In genomic region chr19:46309651-46310305, GRCm38 (mm10) we compare ENCODE assay signal across 9 mouse cellular contexts. TPM values are rescaled to one million over a fixed set of nuclear protein-coding genes. Genes with fewer than 3 reads are reported as not detected.
DNase-seq lines count a peak whose midpoint lies in the region; ATAC-seq lines count a peak whose summit lies in the region.
"Had no signal": no experiment of that assay in that cellular context is flagged by ENCODE, and none has a peak within 500 bp of the region (broad histone marks: within the 10 kb centered on the region; RNA-seq: fewer than 3 reads in every experiment).

No protein-coding gene starts in this region.

- H3K9ac ChIP-seq in intestine, embryonic 14.5 days (ENCODE audit: low read length) = no peak overlapping the region
- no peak overlapping the region for H3K9ac ChIP-seq in intestine, embryonic 16.5 days (ENCODE audit: low read depth, low read length)

- H3K4me2 ChIP-seq in intestine, embryonic 14.5 days (ENCODE audit: low read length) = no peak overlapping the region
- H3K4me2 ChIP-seq in intestine, embryonic 16.5 days (ENCODE audit: low read depth, low read length) = no peak overlapping the region

- H3K27ac ChIP-seq in intestine, embryonic 14.5 days (ENCODE audit: low read depth) = no peak overlapping the region
- H3K27ac ChIP-seq in intestine, embryonic 16.5 days (ENCODE audit: low read length) = no peak overlapping the region
- no peak overlapping the region for H3K27ac ChIP-seq in limb, embryonic 10.5 days
- H3K27ac ChIP-seq: stomach, postnatal 0 days had no signal

- peak; percentile 52 for DNase-seq in intestine, embryonic 14.5 days (ENCODE audit: low spot score)
- peak; percentile 10 for DNase-seq in right cerebral cortex, adult 18-20 months
- no peak for DNase-seq in right cerebral cortex, postnatal 36 days (ENCODE audit: low spot score in 2 of 2)
- peak; percentile 33 for DNase-seq in cerebellum, adult 8-10 months
- DNase-seq in limb, embryonic 10.5 days (ENCODE audit: low spot score) = peak; percentile 29
- no peak for DNase-seq in kidney, adult 8-10 months

- WGBS in intestine, embryonic 14.5 days = 83% methylated on average over 21 of the region's 21 CpGs
- 79% methylated on average over 21 of the region's 21 CpGs for WGBS in intestine, embryonic 16.5 days
- WGBS in limb, embryonic 10.5 days = 78% methylated on average over 21 of the region's 21 CpGs

- H3K36me3 ChIP-seq in intestine, embryonic 14.5 days (ENCODE audit: control insufficient read depth, insufficient read depth, low read length) = peaks cover 34% of the 10 kb centered on the region
- H3K36me3 ChIP-seq in intestine, embryonic 16.5 days (ENCODE audit: control insufficient read depth, insufficient read depth, low read length) = 0 out of 2 replicates have a peak, but pooled peaks cover 8% of the 10 kb centered on the region
- peaks cover 27% of the 10 kb centered on the region for H3K36me3 ChIP-seq in limb, embryonic 10.5 days

- H3K9me3 ChIP-seq in intestine, embryonic 14.5 days (ENCODE audit: control insufficient read depth, low read length) = no peaks in the 10 kb centered on the region
- H3K9me3 ChIP-seq in intestine, embryonic 16.5 days (ENCODE audit: control insufficient read depth, low read length) = no peaks in the 10 kb centered on the region
- H3K9me3 ChIP-seq in limb, embryonic 10.5 days (replicated peaks) = no peaks in the 10 kb centered on the region

- H3K4me3 ChIP-seq in intestine, embryonic 14.5 days (ENCODE audit: low read depth, low read length) = no peak overlapping the region
- H3K4me3 ChIP-seq in intestine, embryonic 16.5 days (ENCODE audit: low read length) = no peak overlapping the region
- H3K4me3 ChIP-seq in limb, embryonic 10.5 days = peak overlapping the region; percentile 52; the same call in 1 of the 2 replicates

- peaks cover 20% of the 10 kb centered on the region for H3K4me1 ChIP-seq in intestine, embryonic 14.5 days (replicated peaks; ENCODE audit: control insufficient read depth, insufficient read depth, low read length)
- H3K4me1 ChIP-seq in intestine, embryonic 16.5 days (ENCODE audit: control insufficient read depth, insufficient read depth, low read length) = peaks cover 26% of the 10 kb centered on the region
- peaks cover 37% of the 10 kb centered on the region for H3K4me1 ChIP-seq in limb, embryonic 10.5 days

- peaks cover 3% of the 10 kb centered on the region; the same call in 1 of the 2 replicates for H3K27me3 ChIP-seq in intestine, embryonic 14.5 days (replicated peaks; ENCODE audit: control insufficient read depth, insufficient read depth, low read length)
- peaks cover 13% of the 10 kb centered on the region; the same call in 1 of the 2 replicates for H3K27me3 ChIP-seq in intestine, embryonic 16.5 days (replicated peaks; ENCODE audit: control insufficient read depth, insufficient read depth, low read length)
- H3K27me3 ChIP-seq in limb, embryonic 10.5 days (ENCODE audit: low read depth, poor library complexity, severe bottlenecking) = peaks cover 88% of the 10 kb centered on the region

- no peak for ATAC-seq in intestine, embryonic 14.5 days (replicated peaks; ENCODE audit: low FRiP score, low TSS enrichment, low read depth)
- no peak for ATAC-seq in intestine, embryonic 16.5 days
- ATAC-seq: activated CD4-positive, CD25-positive, alpha-beta regulatory T cell, adult 4 months had no signal

RNA-seq across cellular contexts. Expression of gene Nfkb2, which starts 5.7 kb away (rescaled TPM):
- 7.9 and 9.2 TPM in 2 replicates for polyA plus RNA-seq in intestine, embryonic 14.5 days (2014; fragmentation: Nextera tagmentation; extraction: Ambion mirVana)
- 9.1 and 9.8 TPM in 2 replicates for polyA plus RNA-seq in intestine, embryonic 16.5 days (2015; fragmentation: Nextera tagmentation; extraction: Ambion mirVana)
- 4.5 and 5.8 TPM in 2 replicates for polyA plus RNA-seq in limb, embryonic 10.5 days (2016; fragmentation: Nextera tagmentation; extraction: Ambion mirVana)

RNA-seq across cellular contexts. Expression of gene Psd, which starts 17.2 kb away (rescaled TPM):
- 36.4 and 43.9 TPM in 2 replicates for polyA plus RNA-seq in intestine, embryonic 14.5 days (2014; fragmentation: Nextera tagmentation; extraction: Ambion mirVana)
- 13.2 and 13.6 TPM in 2 replicates for polyA plus RNA-seq in intestine, embryonic 16.5 days (2015; fragmentation: Nextera tagmentation; extraction: Ambion mirVana)
- 1.4 and 1.8 TPM in 2 replicates for polyA plus RNA-seq in limb, embryonic 10.5 days (2016; fragmentation: Nextera tagmentation; extraction: Ambion mirVana)

RNA-seq across cellular contexts. Expression of gene Fbxl15, which starts 18.2 kb away (rescaled TPM):
- polyA plus RNA-seq in intestine, embryonic 14.5 days (2014; fragmentation: Nextera tagmentation; extraction: Ambion mirVana) = 17.5 and 17.7 TPM in 2 replicates
- polyA plus RNA-seq in intestine, embryonic 16.5 days (2015; fragmentation: Nextera tagmentation; extraction: Ambion mirVana) = 17.3 and 18.9 TPM in 2 replicates
- polyA plus RNA-seq in limb, embryonic 10.5 days (2016; fragmentation: Nextera tagmentation; extraction: Ambion mirVana) = 12.2 and 13.0 TPM in 2 replicates

RNA-seq across cellular contexts. Expression of gene Cuedc2, which starts 28.7 kb away (rescaled TPM):
- polyA plus RNA-seq in intestine, embryonic 14.5 days (2014; fragmentation: Nextera tagmentation; extraction: Ambion mirVana) = 154 and 176 TPM in 2 replicates
- polyA plus RNA-seq in intestine, embryonic 16.5 days (2015; fragmentation: Nextera tagmentation; extraction: Ambion mirVana) = 127 and 132 TPM in 2 replicates
- 150 and 183 TPM in 2 replicates for polyA plus RNA-seq in limb, embryonic 10.5 days (2016; fragmentation: Nextera tagmentation; extraction: Ambion mirVana)

RNA-seq across cellular contexts. Expression of gene Mfsd13a, which starts 31.1 kb away (rescaled TPM):
- polyA plus RNA-seq in intestine, embryonic 14.5 days (2014; fragmentation: Nextera tagmentation; extraction: Ambion mirVana) = 12.3 and 12.7 TPM in 2 replicates
- polyA plus RNA-seq in intestine, embryonic 16.5 days (2015; fragmentation: Nextera tagmentation; extraction: Ambion mirVana) = 16.2 and 16.3 TPM in 2 replicates
- 7.7 and 8.1 TPM in 2 replicates for polyA plus RNA-seq in limb, embryonic 10.5 days (2016; fragmentation: Nextera tagmentation; extraction: Ambion mirVana)

Comparison
In these comparisons a context has a peak if more than half of its experiments do, and no peak if none do; other contexts are left out.
1. DNase-seq: peak in intestine, embryonic 14.5 days (single experiment), right cerebral cortex, adult 18-20 months (single experiment), cerebellum, adult 8-10 months (single experiment) and limb, embryonic 10.5 days (single experiment); none in right cerebral cortex, postnatal 36 days (0 of 2) and kidney, adult 8-10 months (0 of 2).